7 mouse cellular contexts compared by ENCODE assay signal in the genomic region with DNA sequence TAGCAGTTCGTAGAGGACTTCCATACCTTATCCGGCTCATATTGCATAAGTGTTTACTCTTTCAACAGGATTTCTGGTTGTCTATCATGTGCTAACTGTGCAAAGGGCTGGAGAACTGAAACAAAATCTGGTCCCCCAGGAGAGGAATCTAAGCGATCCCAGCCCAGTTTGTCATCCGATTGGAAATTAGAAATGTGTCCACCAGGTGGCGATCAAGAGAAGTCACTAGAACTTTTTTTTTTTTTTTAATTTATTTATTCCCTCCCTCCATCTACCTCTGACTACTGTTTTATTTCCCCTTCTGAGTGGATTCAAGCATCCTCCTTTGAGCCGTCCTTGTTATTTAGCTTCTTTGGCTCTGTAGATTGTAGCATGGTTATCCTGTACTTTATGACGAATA. TPM values are rescaled to one million over a fixed set of nuclear protein-coding genes. Genes with fewer than 3 reads are reported as not detected.
DNase-seq lines count a peak whose midpoint lies in the region; ATAC-seq and TF ChIP-seq lines count a peak whose summit lies in the region.

No protein-coding gene starts in this region.

- 33% methylated on average over 7 of the region's 7 CpGs for WGBS in hindbrain, postnatal 0 days

- TF ChIP-seq CTCF in hindbrain, postnatal 0 days (IDR thresholded peaks at IDR 0.05; ENCODE audit: low read depth): peak; percentile 74

- H3K4me1 ChIP-seq in hindbrain, postnatal 0 days (ENCODE audit: insufficient read depth, low read length): no peaks in the 10 kb centered on the region

- intact Hi-C loops in left cerebral cortex, postnatal 4 days (cut with DNase I): no loop called here

- DNase-seq in testis, postnatal 10 days (ENCODE audit: low spot score): peak; percentile 88
- DNase-seq in testis, postnatal 14 days (ENCODE audit: low spot score): no peak
- DNase-seq in adrenal gland, adult 18-20 months (ENCODE audit: low spot score in 2 of 2): peak; percentile 48 to 55
- DNase-seq in embryo, embryonic 9.5 days (ENCODE audit: extremely low spot score): peak; percentile 62
- DNase-seq in hindbrain, postnatal 0 days (ENCODE audit: low spot score): peak; percentile 90
- peak; percentile 69 for DNase-seq in left cerebral cortex, postnatal 4 days
- peak; percentile 58 for DNase-seq in retina, postnatal 7 days (ENCODE audit: low read depth, low spot score)

- no peaks in the 10 kb centered on the region for H3K27me3 ChIP-seq in hindbrain, postnatal 0 days (ENCODE audit: insufficient read depth, low read length)

- H3K4me2 ChIP-seq in hindbrain, postnatal 0 days (ENCODE audit: low read depth, low read length): no peak overlapping the region

- no peak overlapping the region for H3K27ac ChIP-seq in hindbrain, postnatal 0 days

- ATAC-seq in hindbrain, postnatal 0 days: no peak

- H3K9ac ChIP-seq in hindbrain, postnatal 0 days (replicated peaks; ENCODE audit: low read length): no peak overlapping the region

- H3K9me3 ChIP-seq in hindbrain, postnatal 0 days (ENCODE audit: low read length): no peaks in the 10 kb centered on the region

- H3K36me3 ChIP-seq in hindbrain, postnatal 0 days (ENCODE audit: insufficient read depth, low read length): no peaks in the 10 kb centered on the region

- no peak overlapping the region for H3K4me3 ChIP-seq in hindbrain, postnatal 0 days (ENCODE audit: low read length)

RNA-seq across cellular contexts. Expression of gene Phgdh, which starts 14.1 kb away (rescaled TPM):
- total RNA-seq in adrenal gland, adult 18-20 months (2021): 10 to 100 TPM in 1 of 2 experiments, 1 to 10 TPM in 1; 9.5 to 30.8 TPM
- total RNA-seq in hindbrain, postnatal 0 days (2014; rRNA removed): 348 and 370 TPM in 2 replicates
- 261 and 279 TPM in 2 replicates for polyA plus RNA-seq in hindbrain, postnatal 0 days (2015; fragmentation: Nextera tagmentation; extraction: Ambion mirVana)
- 10 to 100 TPM; 53.5 to 55.0 TPM for total RNA-seq in left cerebral cortex, postnatal 4 days (2021)

RNA-seq across cellular contexts. Expression of gene Zfp697, which starts 28.4 kb away (rescaled TPM):
- 1 to 10 TPM; 3.8 to 5.9 TPM for total RNA-seq in adrenal gland, adult 18-20 months (2021)
- total RNA-seq in hindbrain, postnatal 0 days (2014; rRNA removed): 29.1 and 29.6 TPM in 2 replicates
- 15.3 and 17.3 TPM in 2 replicates for polyA plus RNA-seq in hindbrain, postnatal 0 days (2015; fragmentation: Nextera tagmentation; extraction: Ambion mirVana)
- 10 to 100 TPM; 41.0 to 42.9 TPM for total RNA-seq in left cerebral cortex, postnatal 4 days (2021)
